Mouse (Mus musculus) limb, embryonic 13.5 days (tissue): ENCODE measurements around the gene Cadm4. TPM values are rescaled to one million over a fixed set of nuclear protein-coding genes. Genes with fewer than 3 reads are reported as not detected.
A peak's percentile ranks its signal among the peaks of the same experiment; 100 is the strongest.

Source experiments
- ATAC-seq: fragments of 200-750 bp; cut with Nextera tagmentation; 2 replicates; pipeline ENCODE4 v1.8.0; 2017; ENCODE audit warnings: low read depth, moderate number of reproducible peaks, moderate TSS enrichment; ENCODE audit not compliant: low FRiP score
- H3K27ac ChIP-seq: fragments of 300-500 bp; sonication (generic); 2 replicates; pipeline ENCODE4 v1.5.1; 2015; ENCODE audit warnings: inconsistent platforms, mild to moderate bottlenecking, moderate library complexity
- H3K27me3 ChIP-seq: fragments of 300-500 bp; sonication (generic); 2 replicates; pipeline ENCODE4 v1.6.1; 2015; ENCODE audit warnings: mild to moderate bottlenecking, inconsistent platforms
- H3K36me3 ChIP-seq: fragments of 300-500 bp; sonication (generic); 2 replicates; pipeline ENCODE4 v1.6.1; 2015; ENCODE audit warnings: inconsistent platforms, mild to moderate bottlenecking, moderate library complexity
- H3K4me1 ChIP-seq: fragments of 300-500 bp; sonication (generic); 2 replicates; pipeline ENCODE4 v1.6.1; 2015; ENCODE audit warnings: inconsistent platforms
- H3K4me2 ChIP-seq: fragments of 300-500 bp; sonication (generic); replicated peaks from 2 replicates; pipeline ENCODE4 v1.6.1; 2015; ENCODE audit warnings: inconsistent platforms, mild to moderate bottlenecking, moderate library complexity
- H3K4me3 ChIP-seq: fragments of 300-500 bp; sonication (generic); 2 replicates; pipeline ENCODE4 v1.5.1; 2015; ENCODE audit warnings: moderate library complexity, mild to moderate bottlenecking, inconsistent platforms
- H3K9ac ChIP-seq: fragments of 300-500 bp; sonication (generic); 2 replicates; pipeline ENCODE4 v1.6.1; 2015; ENCODE audit warnings: mild to moderate bottlenecking, inconsistent platforms
- H3K9me3 ChIP-seq: fragments of 300-500 bp; sonication (generic); 2 replicates; pipeline ENCODE4 v1.6.1; 2016; ENCODE audit warnings: inconsistent platforms
- WGBS: fragments of 180-500 bp; shearing (Covaris S2); methylation state at CpG from one replicate; pipeline ENCODE4 v1.1.7; 2015; 5-methylcytosine and 5-hydroxymethylcytosine counted together
- polyA plus RNA-seq: library from polyadenylated mRNA; unstranded; fragments of >200 nt; fragmentation: Nextera tagmentation; extraction: Ambion mirVana; gene quantifications from 2 replicates; pipeline ENCODE4 v1.2.1, GENCODE M21; 2015

The Cadm4 gene
- polyA plus RNA-seq, 1 experiment from 2014 or later = 6.3 TPM

GRCm38 (mm10) chr7:24523723-24524122 lies 41.9 kb downstream of the Cadm4 start:
- 82% methylated on average over 6 of the region's 6 CpGs for WGBS
- no peak overlapping the region for H3K27ac ChIP-seq
- no peak overlapping the region for H3K4me2 ChIP-seq
- no peak overlapping the region for H3K9ac ChIP-seq
- ATAC-seq = no peak
- H3K27me3 ChIP-seq = no peaks in the 10 kb centered on the region
- no peaks in the 10 kb centered on the region for H3K36me3 ChIP-seq
- no peaks in the 10 kb centered on the region for H3K9me3 ChIP-seq
- H3K4me1 ChIP-seq = peaks cover 9% of the 10 kb centered on the region; the same call in 1 of the 2 replicates
- H3K4me3 ChIP-seq = no peak overlapping the region

- H3K4me1 ChIP-seq = peaks cover 17% of the 10 kb centered on the region
- H3K9me3 ChIP-seq = no peaks in the 10 kb centered on the region
- H3K27ac ChIP-seq = no peak overlapping the region
- ATAC-seq = no peak
- H3K36me3 ChIP-seq = no peaks in the 10 kb centered on the region
- no peak overlapping the region for H3K4me3 ChIP-seq
- H3K9ac ChIP-seq = no peak overlapping the region
- H3K27me3 ChIP-seq = no peaks in the 10 kb centered on the region
- H3K4me2 ChIP-seq = no peak overlapping the region
- 80% methylated on average over 6 of the region's 6 CpGs for WGBS
Observed at GRCm38 (mm10) chr7:24524978-24525377, 43.2 kb downstream of the Cadm4 start.

GRCm38 (mm10) chr7:24525686-24526420 lies 44.0 kb downstream of the Cadm4 start:
- no peaks in the 10 kb centered on the region for H3K36me3 ChIP-seq
- no peak for ATAC-seq
- H3K4me1 ChIP-seq = peaks cover 17% of the 10 kb centered on the region
- H3K9me3 ChIP-seq = no peaks in the 10 kb centered on the region
- no peaks in the 10 kb centered on the region for H3K27me3 ChIP-seq
- no peak overlapping the region for H3K27ac ChIP-seq
- H3K4me2 ChIP-seq = no peak overlapping the region
- 0 out of 2 replicates have a peak overlapping the region, but pooled peaks have one; percentile 43 for H3K9ac ChIP-seq
- H3K4me3 ChIP-seq = no peak overlapping the region
- WGBS = 74% methylated on average over 12 of the region's 12 CpGs

GRCm38 (mm10) chr7:24528861-24529260 lies 47.0 kb downstream of the Cadm4 start:
- Histone ChIP-seq H3K4me1 (peaks cover 37% of the 10 kb centered on the region), H3K27ac (no peak overlapping the region), H3K27me3 (peaks cover 10% of the 10 kb centered on the region), H3K9ac (no peak overlapping the region), H3K9me3 (no peaks in the 10 kb centered on the region), H3K4me3 (no peak overlapping the region), H3K4me2 (0 out of 2 replicates have a peak overlapping the region, but pooled peaks have one; percentile 96), H3K36me3 (peaks cover 9% of the 10 kb centered on the region)
- ATAC-seq = no peak
- 92% methylated on average over 11 of the region's 11 CpGs for WGBS

GRCm38 (mm10) chr7:24529580-24529979 lies 47.8 kb downstream of the Cadm4 start:
- Histone ChIP-seq H3K9ac (peak overlapping the region; percentile 87), H3K4me3 (peak overlapping the region; percentile 67), H3K36me3 (peaks cover 16% of the 10 kb centered on the region), H3K4me1 (peaks cover 45% of the 10 kb centered on the region), H3K27me3 (peaks cover 15% of the 10 kb centered on the region), H3K4me2 (peak overlapping the region; percentile 96), H3K9me3 (no peaks in the 10 kb centered on the region), H3K27ac (0 out of 2 replicates have a peak overlapping the region, but pooled peaks have one; percentile 81)
- 55% methylated on average over 11 of the region's 11 CpGs for WGBS
- ATAC-seq = no peak

GRCm38 (mm10) chr7:24530062-24530931 lies 48.5 kb downstream of the Cadm4 start, which contains the start of gene Irgq:
Gene Irgq (plus strand): TSS chr7:24530689.
- peaks cover 48% of the 10 kb centered on the region for H3K4me1 ChIP-seq
- peaks cover 23% of the 10 kb centered on the region for H3K36me3 ChIP-seq
- ATAC-seq = peak; percentile 95
- peak within 1 kb of the TSS; percentile 83 for H3K27ac ChIP-seq
- peaks cover 15% of the 10 kb centered on the region for H3K27me3 ChIP-seq
- no peaks in the 10 kb centered on the region for H3K9me3 ChIP-seq
- peak within 1 kb of the TSS; percentile 87 for H3K9ac ChIP-seq
- under 1% methylated on average over 44 of the region's 44 CpGs for WGBS
- H3K4me2 ChIP-seq = peak within 1 kb of the TSS; percentile 96
- H3K4me3 ChIP-seq = peak within 1 kb of the TSS; percentile 67

GRCm38 (mm10) chr7:24531211-24531971 lies 49.6 kb downstream of the Cadm4 start:
- H3K9ac ChIP-seq = peak overlapping the region; percentile 87
- H3K4me2 ChIP-seq = peak overlapping the region; percentile 96
- under 1% methylated on average over 43 of the region's 43 CpGs for WGBS
- peaks cover 15% of the 10 kb centered on the region for H3K27me3 ChIP-seq
- peak overlapping the region; percentile 67 for H3K4me3 ChIP-seq
- H3K27ac ChIP-seq = peak overlapping the region; percentile 83
- no peaks in the 10 kb centered on the region for H3K9me3 ChIP-seq
- peaks cover 34% of the 10 kb centered on the region for H3K36me3 ChIP-seq
- peak; percentile 37; the same call in 1 of the 2 replicates for ATAC-seq
- H3K4me1 ChIP-seq = peaks cover 41% of the 10 kb centered on the region

GRCm38 (mm10) chr7:24533031-24533571 lies 51.3 kb downstream of the Cadm4 start:
- 0 out of 2 replicates have a peak overlapping the region, but pooled peaks have one; percentile 14 for H3K4me3 ChIP-seq
- H3K9ac ChIP-seq = no peak overlapping the region
- peaks cover 39% of the 10 kb centered on the region for H3K4me1 ChIP-seq
- H3K27me3 ChIP-seq = peaks cover 15% of the 10 kb centered on the region
- no peak overlapping the region for H3K4me2 ChIP-seq
- H3K9me3 ChIP-seq = no peaks in the 10 kb centered on the region
- 74% methylated on average over 28 of the region's 28 CpGs for WGBS
- peaks cover 39% of the 10 kb centered on the region for H3K36me3 ChIP-seq
- ATAC-seq = no peak
- no peak overlapping the region for H3K27ac ChIP-seq

GRCm38 (mm10) chr7:24533806-24534205 lies 52.0 kb downstream of the Cadm4 start:
- peak overlapping the region; percentile 31; the same call in 1 of the 2 replicates for H3K4me2 ChIP-seq
- H3K4me1 ChIP-seq = peaks cover 39% of the 10 kb centered on the region
- 0 out of 2 replicates have a peak, but pooled peaks cover under 1% of the 10 kb centered on the region for H3K9me3 ChIP-seq
- no peak overlapping the region for H3K27ac ChIP-seq
- peak overlapping the region; percentile 43 for H3K9ac ChIP-seq
- 20% methylated on average over 41 of the region's 42 CpGs for WGBS
- no peak for ATAC-seq
- peak overlapping the region; percentile 14; the same call in 1 of the 2 replicates for H3K4me3 ChIP-seq
- H3K36me3 ChIP-seq = peaks cover 41% of the 10 kb centered on the region
- peaks cover 15% of the 10 kb centered on the region for H3K27me3 ChIP-seq

- Histone ChIP-seq H3K9me3 (0 out of 2 replicates have a peak, but pooled peaks cover 3% of the 10 kb centered on the region), H3K4me2 (peak overlapping the region; percentile 31; the same call in 1 of the 2 replicates), H3K4me1 (peaks cover 37% of the 10 kb centered on the region), H3K27me3 (peaks cover 15% of the 10 kb centered on the region), H3K9ac (peak overlapping the region; percentile 43), H3K36me3 (peaks cover 42% of the 10 kb centered on the region), H3K27ac (no peak overlapping the region), H3K4me3 (peak overlapping the region; percentile 14; the same call in 1 of the 2 replicates)
- WGBS = 29% methylated on average over 19 of the region's 19 CpGs
- no peak for ATAC-seq
Observed at GRCm38 (mm10) chr7:24534301-24534700, 52.5 kb downstream of the Cadm4 start.

GRCm38 (mm10) chr7:24537081-24537480 lies 55.3 kb downstream of the Cadm4 start:
- Histone ChIP-seq H3K27me3 (peaks cover 15% of the 10 kb centered on the region), H3K9ac (no peak overlapping the region), H3K4me1 (peaks cover 26% of the 10 kb centered on the region), H3K9me3 (0 out of 2 replicates have a peak, but pooled peaks cover 3% of the 10 kb centered on the region), H3K36me3 (peaks cover 42% of the 10 kb centered on the region), H3K27ac (no peak overlapping the region), H3K4me3 (no peak overlapping the region), H3K4me2 (no peak overlapping the region)
- WGBS = 75% methylated on average over 4 of the region's 4 CpGs
- ATAC-seq = no peak
